Mouse (Mus musculus): ENCODE data around the gene 4930503B20Rik. TPM values are rescaled to one million over a fixed set of nuclear protein-coding genes. Genes with fewer than 3 reads are reported as not detected.

4930503B20Rik gene
- polyA plus RNA-seq (2011; ENCODE audit: insufficient read depth, insufficient read length, low read depth, missing spikeins), result not detected in 2 replicates

DNA sequence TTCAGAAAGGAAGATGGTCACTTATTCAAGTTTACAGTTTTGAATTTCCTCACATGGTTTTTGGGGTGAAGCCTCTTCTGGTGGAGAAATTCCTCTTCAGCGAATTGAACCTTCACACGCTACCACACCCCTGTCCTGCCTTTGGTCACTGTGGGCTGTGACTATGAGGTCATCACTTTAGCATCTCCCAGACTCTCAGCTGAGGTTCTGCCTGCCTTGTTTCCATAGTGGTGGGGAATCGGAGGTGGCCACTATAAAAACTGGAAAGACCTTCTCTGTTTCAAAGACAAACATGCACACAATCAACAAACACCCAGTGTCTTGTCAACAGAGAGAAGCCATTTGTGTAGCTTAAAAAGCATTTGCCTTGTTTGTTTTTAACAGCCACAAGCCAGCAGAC, at the start of gene 4930503B20Rik:
4930503B20Rik (minus strand) TSS at position 101 of the 400 bp plus-strand sequence.
- TF ChIP-seq POLR2A (IDR thresholded peaks at IDR 0.05; ENCODE audit: insufficient read depth, low read length) (no peak), EP300 (IDR thresholded peaks at IDR 0.05; ENCODE audit: insufficient read depth, low read depth, low read length) (no peak), CTCF (IDR thresholded peaks at IDR 0.05; ENCODE audit: low read depth, low read length) (no peak)
- H3K27ac ChIP-seq (ENCODE audit: insufficient read depth, low read length), result no peak within 1 kb of the TSS
- H3K4me1 ChIP-seq (ENCODE audit: control insufficient read depth, insufficient read depth, low read length), result peaks cover 3% of the 10 kb centered on the region
- H3K9ac ChIP-seq (ENCODE audit: low read depth, poor library complexity, severe bottlenecking), result no peak within 1 kb of the TSS
- H3K36me3 ChIP-seq (ENCODE audit: control insufficient read depth, insufficient read depth, low read length, poor library complexity, severe bottlenecking), result no peaks in the 10 kb centered on the region
- H3K9me3 ChIP-seq (replicated peaks; ENCODE audit: control insufficient read depth, insufficient read depth, low read length, poor library complexity, severe bottlenecking), result no peaks in the 10 kb centered on the region
- H3K4me3 ChIP-seq (ENCODE audit: low read depth, low read length), result no peak within 1 kb of the TSS
- no peaks in the 10 kb centered on the region for H3K27me3 ChIP-seq (ENCODE audit: control insufficient read depth, insufficient read depth, low read length, poor library complexity, severe bottlenecking)

DNA sequence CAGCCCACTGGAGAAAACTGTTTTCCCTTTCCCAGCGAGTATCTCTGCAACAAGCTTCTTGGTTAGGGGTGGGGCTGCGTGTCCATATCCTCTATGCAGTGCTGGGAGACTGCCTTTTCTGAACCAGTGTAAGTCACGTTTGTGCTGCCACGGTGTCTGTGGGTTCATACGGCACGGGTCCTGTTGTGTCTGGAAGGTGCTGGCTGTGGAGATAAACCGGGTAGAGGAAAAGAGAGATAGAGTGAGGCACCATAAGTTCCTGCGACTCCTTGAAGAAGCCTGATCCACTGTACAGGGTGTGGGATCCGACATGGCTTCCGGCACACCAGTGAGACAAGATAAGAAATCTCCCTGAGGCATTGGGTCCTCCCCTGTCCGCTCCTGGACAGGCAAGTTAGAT, 48.9 kb upstream of the 4930503B20Rik start:
- Histone ChIP-seq H3K4me3 (ENCODE audit: low read depth, low read length) (no peak overlapping the region), H3K9ac (ENCODE audit: low read depth, poor library complexity, severe bottlenecking) (no peak overlapping the region), H3K9me3 (replicated peaks; ENCODE audit: control insufficient read depth, insufficient read depth, low read length, poor library complexity, severe bottlenecking) (no peaks in the 10 kb centered on the region), H3K36me3 (ENCODE audit: control insufficient read depth, insufficient read depth, low read length, poor library complexity, severe bottlenecking) (no peaks in the 10 kb centered on the region), H3K27me3 (ENCODE audit: control insufficient read depth, insufficient read depth, low read length, poor library complexity, severe bottlenecking) (no peaks in the 10 kb centered on the region), H3K4me1 (ENCODE audit: control insufficient read depth, insufficient read depth, low read length) (no peaks in the 10 kb centered on the region), H3K27ac (ENCODE audit: insufficient read depth, low read length) (no peak overlapping the region)
- no peak for TF ChIP-seq EP300 (IDR thresholded peaks at IDR 0.05; ENCODE audit: insufficient read depth, low read depth, low read length)

DNA sequence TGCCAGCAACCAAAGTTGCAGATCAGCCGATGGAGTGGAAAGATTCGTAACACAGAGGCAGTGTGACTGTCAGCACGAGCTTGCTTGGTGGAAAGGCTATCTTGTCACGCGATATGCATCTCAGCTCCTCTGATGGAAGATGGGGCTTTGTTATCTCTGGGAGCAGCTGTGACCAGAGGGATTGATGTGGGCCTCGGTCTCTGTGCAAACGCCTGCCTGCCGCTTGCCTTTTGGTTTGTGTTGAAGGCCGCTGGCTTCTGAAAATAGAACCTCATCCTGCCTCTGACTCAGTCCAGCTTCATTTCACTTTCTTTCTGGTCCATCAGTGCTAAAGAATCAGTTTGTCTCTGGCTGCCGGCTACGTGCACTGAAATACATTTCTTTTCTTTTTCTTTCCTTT, 47.9 kb upstream of the 4930503B20Rik start:
- Histone ChIP-seq H3K27me3 (ENCODE audit: control insufficient read depth, insufficient read depth, low read length, poor library complexity, severe bottlenecking) (no peaks in the 10 kb centered on the region), H3K9me3 (replicated peaks; ENCODE audit: control insufficient read depth, insufficient read depth, low read length, poor library complexity, severe bottlenecking) (no peaks in the 10 kb centered on the region), H3K36me3 (ENCODE audit: control insufficient read depth, insufficient read depth, low read length, poor library complexity, severe bottlenecking) (no peaks in the 10 kb centered on the region), H3K27ac (ENCODE audit: insufficient read depth, low read length) (no peak overlapping the region), H3K9ac (ENCODE audit: low read depth, poor library complexity, severe bottlenecking) (no peak overlapping the region), H3K4me3 (ENCODE audit: low read depth, low read length) (no peak overlapping the region), H3K4me1 (ENCODE audit: control insufficient read depth, insufficient read depth, low read length) (no peaks in the 10 kb centered on the region)
- TF ChIP-seq CTCF (IDR thresholded peaks at IDR 0.05; ENCODE audit: low read depth, low read length), result no peak
- no peak for TF ChIP-seq EP300 (IDR thresholded peaks at IDR 0.05; ENCODE audit: insufficient read depth, low read depth, low read length)
- TF ChIP-seq POLR2A (IDR thresholded peaks at IDR 0.05; ENCODE audit: insufficient read depth, low read length), result no peak

DNA sequence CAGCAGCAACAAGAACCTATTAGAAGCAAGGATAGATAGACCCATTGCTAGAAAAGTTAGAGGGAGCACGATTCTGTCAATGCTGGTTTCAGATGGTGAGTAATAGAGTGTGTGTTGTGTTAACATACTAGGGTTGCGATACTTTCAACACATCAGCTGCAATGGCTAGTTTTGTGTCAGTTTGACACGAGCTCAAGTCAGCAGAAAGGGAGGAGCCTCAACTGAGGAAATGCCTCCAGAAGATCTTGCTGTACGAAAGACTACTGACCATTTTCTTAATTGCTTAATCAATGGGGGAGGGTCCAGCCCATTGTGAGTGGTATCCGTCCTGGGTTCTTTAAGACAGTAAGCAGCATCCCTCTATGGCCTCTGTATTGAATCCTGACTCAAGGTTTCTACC, 41.4 kb upstream of the 4930503B20Rik start:
- no peak for TF ChIP-seq CTCF (IDR thresholded peaks at IDR 0.05; ENCODE audit: low read depth, low read length)
- TF ChIP-seq EP300 (IDR thresholded peaks at IDR 0.05; ENCODE audit: insufficient read depth, low read depth, low read length), result no peak
- TF ChIP-seq POLR2A (IDR thresholded peaks at IDR 0.05; ENCODE audit: insufficient read depth, low read length), result no peak

DNA sequence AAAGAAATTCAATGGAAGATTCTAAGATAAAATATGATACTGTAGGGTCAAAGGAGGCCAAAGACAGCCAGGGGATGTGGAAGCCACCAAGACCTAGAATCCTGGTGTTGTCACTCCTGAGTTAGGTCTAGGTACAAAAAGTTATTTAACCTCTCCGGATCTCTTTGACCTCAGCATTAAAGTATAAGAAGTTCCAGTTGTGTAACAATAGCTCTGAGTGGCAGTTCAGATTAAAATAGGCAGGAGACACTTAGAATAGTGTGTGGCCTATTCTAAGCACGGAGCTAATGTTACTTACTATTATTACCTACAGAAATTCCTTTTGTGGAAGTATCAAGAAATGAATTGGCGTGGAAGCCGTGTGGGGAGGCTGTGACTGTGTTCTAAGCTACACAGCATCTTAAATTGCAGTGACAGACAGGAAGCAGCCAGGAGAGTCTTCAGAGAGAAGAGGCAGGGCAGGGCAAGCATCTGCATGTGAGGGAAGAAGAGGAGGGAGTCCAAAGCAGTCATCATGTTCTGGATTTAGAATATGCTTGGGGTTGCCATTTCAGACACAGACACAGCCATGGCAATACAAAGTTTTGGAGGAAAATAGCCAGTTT, 36.1 kb upstream of the 4930503B20Rik start:
- Histone ChIP-seq H3K27ac (ENCODE audit: insufficient read depth, low read length) (no peak overlapping the region), H3K9me3 (replicated peaks; ENCODE audit: control insufficient read depth, insufficient read depth, low read length, poor library complexity, severe bottlenecking) (no peaks in the 10 kb centered on the region), H3K27me3 (ENCODE audit: control insufficient read depth, insufficient read depth, low read length, poor library complexity, severe bottlenecking) (no peaks in the 10 kb centered on the region; the same call in 1 of the 2 replicates), H3K4me3 (ENCODE audit: low read depth, low read length) (no peak overlapping the region), H3K36me3 (ENCODE audit: control insufficient read depth, insufficient read depth, low read length, poor library complexity, severe bottlenecking) (no peaks in the 10 kb centered on the region), H3K4me1 (ENCODE audit: control insufficient read depth, insufficient read depth, low read length) (no peaks in the 10 kb centered on the region), H3K9ac (ENCODE audit: low read depth, poor library complexity, severe bottlenecking) (no peak overlapping the region)
- no peak for TF ChIP-seq EP300 (IDR thresholded peaks at IDR 0.05; ENCODE audit: insufficient read depth, low read depth, low read length)
- no peak for TF ChIP-seq CTCF (IDR thresholded peaks at IDR 0.05; ENCODE audit: low read depth, low read length)
- TF ChIP-seq POLR2A (IDR thresholded peaks at IDR 0.05; ENCODE audit: insufficient read depth, low read length), result no peak

More for the DNA sequence above, 41.4 kb upstream of the 4930503B20Rik start:
- Histone ChIP-seq H3K9ac (ENCODE audit: low read depth, poor library complexity, severe bottlenecking) (no peak overlapping the region), H3K4me3 (ENCODE audit: low read depth, low read length) (no peak overlapping the region), H3K4me1 (ENCODE audit: control insufficient read depth, insufficient read depth, low read length) (peaks cover 3% of the 10 kb centered on the region), H3K36me3 (ENCODE audit: control insufficient read depth, insufficient read depth, low read length, poor library complexity, severe bottlenecking) (no peaks in the 10 kb centered on the region), H3K9me3 (replicated peaks; ENCODE audit: control insufficient read depth, insufficient read depth, low read length, poor library complexity, severe bottlenecking) (no peaks in the 10 kb centered on the region), H3K27ac (ENCODE audit: insufficient read depth, low read length) (no peak overlapping the region), H3K27me3 (ENCODE audit: control insufficient read depth, insufficient read depth, low read length, poor library complexity, severe bottlenecking) (no peaks in the 10 kb centered on the region; the same call in 1 of the 2 replicates)

DNA sequence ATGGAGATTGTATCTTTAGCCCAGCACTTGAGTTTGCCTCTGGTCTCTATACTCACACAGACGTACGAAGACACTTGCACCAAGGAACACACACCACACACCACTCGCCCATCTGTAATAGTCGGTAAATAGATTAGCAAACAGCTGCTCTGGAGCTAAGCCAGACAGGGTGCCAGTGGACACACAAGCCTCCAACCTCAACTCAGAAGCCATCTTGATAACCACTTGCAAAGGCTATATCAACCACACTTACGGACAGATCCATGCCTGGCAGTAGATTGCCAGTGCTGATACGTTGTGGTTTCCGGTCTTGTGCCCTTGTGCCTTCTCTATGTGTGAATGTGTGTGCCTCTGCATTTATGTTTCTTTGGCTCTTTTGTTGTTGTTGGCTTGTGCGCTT, 35.3 kb upstream of the 4930503B20Rik start:
- Histone ChIP-seq H3K9me3 (replicated peaks; ENCODE audit: control insufficient read depth, insufficient read depth, low read length, poor library complexity, severe bottlenecking) (no peaks in the 10 kb centered on the region), H3K27ac (ENCODE audit: insufficient read depth, low read length) (no peak overlapping the region), H3K9ac (ENCODE audit: low read depth, poor library complexity, severe bottlenecking) (no peak overlapping the region), H3K4me3 (ENCODE audit: low read depth, low read length) (no peak overlapping the region), H3K27me3 (ENCODE audit: control insufficient read depth, insufficient read depth, low read length, poor library complexity, severe bottlenecking) (no peaks in the 10 kb centered on the region; the same call in 1 of the 2 replicates), H3K4me1 (ENCODE audit: control insufficient read depth, insufficient read depth, low read length) (no peaks in the 10 kb centered on the region), H3K36me3 (ENCODE audit: control insufficient read depth, insufficient read depth, low read length, poor library complexity, severe bottlenecking) (no peaks in the 10 kb centered on the region)
- no peak for TF ChIP-seq CTCF (IDR thresholded peaks at IDR 0.05; ENCODE audit: low read depth, low read length)
- no peak for TF ChIP-seq EP300 (IDR thresholded peaks at IDR 0.05; ENCODE audit: insufficient read depth, low read depth, low read length)
- TF ChIP-seq POLR2A (IDR thresholded peaks at IDR 0.05; ENCODE audit: insufficient read depth, low read length), result no peak

Measured in ES-Bruce4 (cell line).